Mouse (Mus musculus): ENCODE data around the gene Eps15. TPM values are rescaled to one million over a fixed set of nuclear protein-coding genes. Genes with fewer than 3 reads are reported as not detected.
A peak's percentile ranks its signal among the peaks of the same experiment; 100 is the strongest.
"Not testable (repeated sequence)": the region's sequence is repeated elsewhere in the genome, so short reads cannot be mapped to it uniquely, and the experiment has no call there.

Eps15 gene
- total and polyA plus RNA-seq, 3 experiments: 8.8 to 137 (median 56.8) TPM

- H3K4me1 ChIP-seq (ENCODE audit: insufficient read depth, low read depth, low read length): peaks cover 42% of the 10 kb centered on the region
- no peak for TF ChIP-seq TAL1 (conservative IDR thresholded peaks at IDR 0.05; ENCODE audit: low read depth, low read length)
- no peak for TF ChIP-seq GATA1 (IDR thresholded peaks at IDR 0.05; ENCODE audit: borderline replicate concordance, low read length)
- TF ChIP-seq GATA2 (IDR thresholded peaks at IDR 0.05; ENCODE audit: borderline replicate concordance, low read depth, low read length): no peak
- no peak for TF ChIP-seq POLR2AphosphoS5 (IDR thresholded peaks at IDR 0.05; ENCODE audit: insufficient replicate concordance, low read depth, low read length)
- no peak for TF ChIP-seq CTCF (IDR thresholded peaks at IDR 0.05; ENCODE audit: low read depth, low read length)
- no peaks in the 10 kb centered on the region for H3K27me3 ChIP-seq (ENCODE audit: insufficient read depth, low read length)
- peaks cover 45% of the 10 kb centered on the region for H3K36me3 ChIP-seq (replicated peaks)
- no peaks in the 10 kb centered on the region for H3K9me3 ChIP-seq (replicated peaks)
- ATAC-seq (ENCODE audit: extremely low read depth, insufficient number of reproducible peaks, low FRiP score, poor library complexity, severe bottlenecking): no peak
- no peak overlapping the region for H3K4me3 ChIP-seq (ENCODE audit: low read depth, low read length)
- DNase-seq (ENCODE audit: low spot score): no peak
Measured at GRCm38 (mm10) chr4:109400366-109400980, 120.4 kb downstream of the Eps15 start.

- no peak for DNase-seq (ENCODE audit: low spot score)
- no peak for ATAC-seq (ENCODE audit: extremely low read depth, insufficient number of reproducible peaks, low FRiP score, poor library complexity, severe bottlenecking)
- H3K27me3 ChIP-seq (ENCODE audit: insufficient read depth, low read length): no peaks in the 10 kb centered on the region
- H3K4me3 ChIP-seq (ENCODE audit: low read depth, low read length): no peak overlapping the region
- no peaks in the 10 kb centered on the region for H3K9me3 ChIP-seq (replicated peaks)
- TF ChIP-seq GATA2 (IDR thresholded peaks at IDR 0.05; ENCODE audit: borderline replicate concordance, low read depth, low read length): no peak
- no peak for TF ChIP-seq TAL1 (conservative IDR thresholded peaks at IDR 0.05; ENCODE audit: low read depth, low read length)
- TF ChIP-seq CTCF (IDR thresholded peaks at IDR 0.05; ENCODE audit: low read depth, low read length): 0 out of 2 replicates have a peak, but pooled peaks have one; percentile 9
- peaks cover 46% of the 10 kb centered on the region for H3K4me1 ChIP-seq (ENCODE audit: insufficient read depth, low read depth, low read length)
- H3K36me3 ChIP-seq (replicated peaks): peaks cover 45% of the 10 kb centered on the region
Measured at GRCm38 (mm10) chr4:109401176-109401689, 121.2 kb downstream of the Eps15 start.

GRCm38 (mm10) chr4:109404908-109405307 lies 124.8 kb downstream of the Eps15 start:
- peaks cover 74% of the 10 kb centered on the region for H3K4me1 ChIP-seq (ENCODE audit: insufficient read depth, low read depth, low read length)
- not testable (repeated sequence) for ATAC-seq (ENCODE audit: extremely low read depth, insufficient number of reproducible peaks, low FRiP score, poor library complexity, severe bottlenecking); H3K9me3 ChIP-seq (replicated peaks); DNase-seq (ENCODE audit: low spot score); H3K27me3 ChIP-seq (ENCODE audit: insufficient read depth, low read length)
- H3K36me3 ChIP-seq (replicated peaks): peaks cover 49% of the 10 kb centered on the region
- H3K4me3 ChIP-seq (ENCODE audit: low read depth, low read length): peak overlapping the region; percentile 79

DNA sequence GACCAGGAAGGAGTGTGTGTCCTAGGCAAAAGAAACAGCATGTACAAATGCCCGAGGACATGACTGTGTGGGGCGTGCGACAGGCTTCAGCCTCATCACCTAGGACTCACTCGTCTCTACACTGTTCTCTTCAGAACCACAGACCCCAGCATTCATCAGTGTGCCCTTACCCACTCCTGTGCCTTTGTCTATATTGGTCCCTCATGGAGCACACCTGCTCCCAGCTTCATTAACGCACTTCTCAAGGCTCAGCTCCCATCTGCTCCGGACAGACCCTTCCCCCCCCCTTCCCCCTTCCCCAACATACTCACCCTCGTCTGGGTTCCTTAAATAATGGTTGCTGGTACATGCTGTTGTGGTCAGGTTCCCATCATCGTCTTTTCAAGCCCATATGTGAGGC lies 125.3 kb downstream of the Eps15 start:
- H3K9me3 ChIP-seq (replicated peaks): no peaks in the 10 kb centered on the region
- no peak for ATAC-seq (ENCODE audit: extremely low read depth, insufficient number of reproducible peaks, low FRiP score, poor library complexity, severe bottlenecking)
- DNase-seq (ENCODE audit: low spot score): no peak
- peak overlapping the region; percentile 79 for H3K4me3 ChIP-seq (ENCODE audit: low read depth, low read length)
- H3K36me3 ChIP-seq (replicated peaks): peaks cover 47% of the 10 kb centered on the region
- TF ChIP-seq GATA1 (IDR thresholded peaks at IDR 0.05; ENCODE audit: borderline replicate concordance, low read length) (no peak), TAL1 (conservative IDR thresholded peaks at IDR 0.05; ENCODE audit: low read depth, low read length) (no peak), POLR2AphosphoS5 (IDR thresholded peaks at IDR 0.05; ENCODE audit: insufficient replicate concordance, low read depth, low read length) (no peak), GATA2 (IDR thresholded peaks at IDR 0.05; ENCODE audit: borderline replicate concordance, low read depth, low read length) (no peak), CTCF (IDR thresholded peaks at IDR 0.05; ENCODE audit: low read depth, low read length) (no peak)
- H3K27me3 ChIP-seq (ENCODE audit: insufficient read depth, low read length): no peaks in the 10 kb centered on the region
- H3K4me1 ChIP-seq (ENCODE audit: insufficient read depth, low read depth, low read length): peaks cover 76% of the 10 kb centered on the region

DNA sequence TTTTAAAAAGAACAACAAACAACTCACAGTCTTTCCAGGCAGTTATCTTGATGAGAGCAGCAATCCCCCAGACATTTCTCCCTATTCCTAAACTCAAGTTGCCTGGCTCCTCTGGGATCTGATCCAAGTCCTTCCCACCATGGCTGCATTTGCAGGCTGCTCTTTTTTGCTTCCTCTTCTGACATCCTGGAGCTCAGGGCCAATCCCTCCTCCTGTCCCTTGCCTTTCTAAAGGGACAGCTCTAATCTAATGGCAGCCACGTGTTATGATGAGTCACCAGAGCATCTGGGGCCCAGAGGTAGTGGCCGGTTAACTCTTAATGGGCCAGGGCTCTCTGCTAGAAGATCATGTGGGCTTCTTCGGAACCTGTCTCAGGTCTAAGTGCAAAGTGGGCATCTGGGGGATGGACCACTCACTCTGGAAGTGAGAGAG lies 126.0 kb downstream of the Eps15 start:
- peaks cover 79% of the 10 kb centered on the region for H3K4me1 ChIP-seq (ENCODE audit: insufficient read depth, low read depth, low read length)
- peaks cover 40% of the 10 kb centered on the region for H3K36me3 ChIP-seq (replicated peaks)
- H3K27me3 ChIP-seq (ENCODE audit: insufficient read depth, low read length): no peaks in the 10 kb centered on the region
- no peaks in the 10 kb centered on the region for H3K9me3 ChIP-seq (replicated peaks)
- no peak for TF ChIP-seq POLR2AphosphoS5 (IDR thresholded peaks at IDR 0.05; ENCODE audit: insufficient replicate concordance, low read depth, low read length)
- no peak for TF ChIP-seq GATA2 (IDR thresholded peaks at IDR 0.05; ENCODE audit: borderline replicate concordance, low read depth, low read length)
- TF ChIP-seq GATA1 (IDR thresholded peaks at IDR 0.05; ENCODE audit: borderline replicate concordance, low read length): no peak
- no peak; the same call in 1 of the 2 replicates for TF ChIP-seq TAL1 (conservative IDR thresholded peaks at IDR 0.05; ENCODE audit: low read depth, low read length)
- TF ChIP-seq CTCF (IDR thresholded peaks at IDR 0.05; ENCODE audit: low read depth, low read length): no peak
- DNase-seq (ENCODE audit: low spot score) (peak; percentile 91), ATAC-seq (ENCODE audit: extremely low read depth, insufficient number of reproducible peaks, low FRiP score, poor library complexity, severe bottlenecking) (peak; percentile 58)
- H3K4me3 ChIP-seq (ENCODE audit: low read depth, low read length): peak overlapping the region; percentile 79

GRCm38 (mm10) chr4:109406486-109407175 lies 126.6 kb downstream of the Eps15 start, which contains the start of gene Ttc39a:
Ttc39a (plus strand) TSS chr4:109406623.
- no peak for TF ChIP-seq POLR2AphosphoS5 (IDR thresholded peaks at IDR 0.05; ENCODE audit: insufficient replicate concordance, low read depth, low read length)
- TF ChIP-seq TAL1 (conservative IDR thresholded peaks at IDR 0.05; ENCODE audit: low read depth, low read length): no peak
- TF ChIP-seq GATA1 (IDR thresholded peaks at IDR 0.05; ENCODE audit: borderline replicate concordance, low read length): no peak
- TF ChIP-seq CTCF (IDR thresholded peaks at IDR 0.05; ENCODE audit: low read depth, low read length): no peak
- no peak for TF ChIP-seq GATA2 (IDR thresholded peaks at IDR 0.05; ENCODE audit: borderline replicate concordance, low read depth, low read length)
- no peak for ATAC-seq (ENCODE audit: extremely low read depth, insufficient number of reproducible peaks, low FRiP score, poor library complexity, severe bottlenecking)
- peaks cover 83% of the 10 kb centered on the region for H3K4me1 ChIP-seq (ENCODE audit: insufficient read depth, low read depth, low read length)
- H3K27me3 ChIP-seq (ENCODE audit: insufficient read depth, low read length): no peaks in the 10 kb centered on the region
- peak within 1 kb of the TSS; percentile 79 for H3K4me3 ChIP-seq (ENCODE audit: low read depth, low read length)
- H3K9me3 ChIP-seq (replicated peaks): no peaks in the 10 kb centered on the region
- peak; percentile 59 for DNase-seq (ENCODE audit: low spot score)
- H3K36me3 ChIP-seq (replicated peaks): peaks cover 35% of the 10 kb centered on the region

Data from G1E (cell line).